Mouse (Mus musculus): ENCODE results near the gene Lman1l.
A peak's percentile ranks its signal among the peaks of the same experiment; 100 is the strongest.

Lman1l gene

DNA sequence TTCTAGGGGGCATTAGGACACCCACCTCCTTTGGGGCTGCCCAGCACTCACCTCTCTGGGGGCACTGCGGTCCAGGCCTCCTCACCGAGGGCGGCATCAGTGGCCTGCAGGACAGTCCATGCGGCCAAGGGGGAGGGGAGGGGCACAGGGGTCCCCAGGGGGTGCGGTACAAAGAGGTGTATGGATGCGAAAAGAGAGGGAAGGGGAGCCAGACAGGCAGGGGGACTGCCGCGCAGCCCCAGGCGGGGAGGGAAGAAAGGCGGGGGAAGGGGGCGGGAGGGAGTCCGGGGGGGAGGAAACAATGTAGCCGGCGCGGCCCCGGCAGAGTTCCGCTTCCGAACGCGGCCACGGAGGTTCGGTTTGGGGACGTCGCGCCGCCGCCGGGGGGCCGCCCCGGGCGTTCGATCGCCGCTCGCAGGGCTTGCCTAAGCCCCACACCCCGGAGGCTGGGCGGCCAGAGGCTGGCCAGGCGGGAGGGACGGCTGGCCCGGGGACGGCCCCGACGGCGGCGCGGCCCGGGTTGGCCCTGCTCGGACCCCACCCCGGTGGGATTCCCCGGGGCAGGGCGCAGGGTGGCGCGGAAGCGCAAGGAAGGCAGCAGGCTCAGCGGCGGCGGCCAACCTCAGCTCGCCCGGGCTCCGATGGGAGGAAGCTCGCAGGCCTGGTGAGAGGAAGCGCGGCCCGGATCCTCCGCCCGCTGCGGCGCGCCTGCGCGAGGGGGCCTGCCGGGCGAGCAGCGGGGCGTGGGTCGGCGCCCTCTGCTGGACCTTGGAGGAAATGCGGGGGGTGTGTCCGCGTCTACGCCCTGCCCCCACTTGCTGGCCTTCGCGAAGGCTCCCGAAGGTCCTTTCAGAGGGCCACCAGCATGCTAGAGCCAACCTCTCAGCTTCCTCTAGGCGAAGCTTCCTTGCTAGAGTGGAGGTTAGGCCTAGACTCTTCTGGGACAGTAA, 24.6 kb upstream of the Lman1l start:
- DNase-seq (ENCODE audit: extremely low spot score): peak; percentile 94

GRCm38 (mm10) chr9:57644442-57644943, 23.9 kb upstream of the Lman1l start:
- peak; percentile 46 for DNase-seq (ENCODE audit: extremely low spot score)

DNA sequence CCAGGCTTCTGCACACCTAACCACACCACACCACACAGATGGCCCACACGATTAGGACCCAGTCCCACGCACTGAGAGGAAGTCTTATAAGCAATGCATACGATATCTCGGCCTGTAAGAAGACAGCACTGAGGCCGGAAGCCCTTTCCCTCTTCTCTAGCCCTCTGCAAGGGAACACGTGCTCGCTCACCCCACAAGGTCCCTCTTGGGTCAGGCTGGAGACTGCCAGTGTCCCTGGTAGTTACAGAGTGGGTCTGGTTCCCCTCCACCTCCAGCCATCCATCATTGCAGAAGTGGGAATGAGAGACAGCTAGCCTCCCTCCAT, 23.2 kb upstream of the Lman1l start:
- DNase-seq (ENCODE audit: extremely low spot score): no peak

GRCm38 (mm10) chr9:57643169-57643855, 22.7 kb upstream of the Lman1l start:
- no peak for DNase-seq (ENCODE audit: extremely low spot score)

- no peak for DNase-seq (ENCODE audit: extremely low spot score)
Measured at GRCm38 (mm10) chr9:57641775-57642550, 21.4 kb upstream of the Lman1l start.

DNA sequence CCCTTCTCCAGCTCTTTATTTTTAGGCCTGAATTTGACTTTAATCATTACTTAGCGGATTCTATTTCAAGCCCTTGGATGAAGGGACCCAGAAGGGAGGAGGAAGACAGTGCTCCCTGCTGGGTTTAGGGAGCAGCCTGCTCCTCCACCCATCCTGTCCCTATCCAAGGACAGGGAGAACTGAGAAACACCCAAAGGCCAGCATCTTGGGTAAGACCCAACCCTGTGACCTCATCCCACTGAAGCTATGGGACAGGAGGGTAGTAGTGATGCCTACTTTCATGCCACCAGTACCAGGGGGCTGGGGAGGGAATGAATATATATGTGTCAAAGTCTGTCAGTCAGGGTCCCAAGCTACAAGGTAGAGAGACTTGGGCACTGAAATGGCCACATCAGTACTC, 20.4 kb upstream of the Lman1l start:
- no peak for DNase-seq (ENCODE audit: extremely low spot score)

GRCm38 (mm10) chr9:57640384-57640783, 19.8 kb upstream of the Lman1l start:
- no peak for DNase-seq (ENCODE audit: extremely low spot score)

DNA sequence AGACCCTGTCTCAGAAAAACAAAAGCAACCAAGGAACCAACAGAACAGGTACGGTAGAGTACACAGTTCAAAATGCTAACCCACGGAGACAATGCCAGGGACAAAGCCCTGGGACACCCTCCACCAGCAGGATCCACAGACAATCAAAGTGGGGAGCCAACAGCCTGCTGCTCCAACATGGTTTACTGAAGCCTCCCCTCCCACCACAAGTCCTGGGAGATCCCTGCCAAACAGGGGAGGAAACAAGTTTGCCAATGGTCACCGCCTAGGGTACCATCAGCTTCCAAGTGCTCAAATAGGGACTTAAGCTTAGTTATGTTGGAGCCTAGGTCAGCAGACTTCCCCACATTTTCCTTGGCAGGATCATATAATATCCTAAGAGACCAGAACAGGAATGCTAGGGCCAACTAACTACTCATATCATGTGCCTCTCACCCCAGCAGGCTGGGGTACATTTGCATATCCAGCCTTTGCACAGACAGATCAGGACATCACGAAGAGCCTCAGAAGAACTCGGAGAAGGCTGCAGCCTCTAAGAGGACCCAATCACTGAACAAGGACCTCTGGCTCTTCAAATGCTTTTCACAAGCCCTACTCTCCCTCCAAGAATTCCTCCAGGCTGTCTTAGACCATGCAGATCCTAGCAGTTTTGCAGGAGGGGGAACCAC, 19.2 kb upstream of the Lman1l start:
- no peak for DNase-seq (ENCODE audit: extremely low spot score)

DNA sequence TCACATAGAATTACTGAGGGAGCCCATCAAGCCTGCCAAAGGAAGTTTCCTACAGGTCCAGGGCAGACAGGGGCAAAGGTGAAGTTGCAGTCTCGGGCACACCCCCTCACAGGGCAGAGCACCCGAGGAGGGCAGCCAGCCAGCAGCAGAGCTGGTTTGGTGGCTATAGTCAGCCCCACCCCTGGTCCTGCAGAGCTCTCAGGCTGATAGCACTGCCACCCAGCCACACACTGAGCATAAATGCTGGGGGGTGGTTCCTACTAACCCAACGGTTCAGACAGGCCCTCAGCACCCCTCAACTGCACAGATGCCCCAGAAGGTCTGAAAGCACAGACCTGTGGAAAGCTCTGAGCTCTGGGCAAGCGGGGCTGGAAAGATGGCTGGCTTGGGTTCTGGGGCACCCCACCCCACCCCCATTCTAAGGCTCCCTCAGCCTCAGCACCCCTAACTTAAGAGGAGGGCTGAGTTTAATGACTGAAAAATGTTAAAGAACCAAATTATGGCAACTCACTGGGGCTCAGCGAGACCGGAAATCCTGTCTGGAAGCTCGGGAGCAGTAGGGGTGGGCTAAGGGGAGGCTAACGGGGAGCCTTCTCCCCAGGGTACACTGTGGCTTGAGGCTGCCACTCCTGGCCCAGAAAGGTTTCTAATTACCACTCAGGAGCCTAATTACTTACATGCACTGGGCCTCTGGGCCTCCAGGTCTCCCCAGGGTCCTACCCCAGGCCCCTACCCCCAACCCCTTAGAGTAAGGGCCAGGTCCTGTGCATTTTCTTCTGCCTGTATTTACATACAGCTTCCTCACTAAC, 18.3 kb upstream of the Lman1l start:
- DNase-seq (ENCODE audit: extremely low spot score): no peak

DNA sequence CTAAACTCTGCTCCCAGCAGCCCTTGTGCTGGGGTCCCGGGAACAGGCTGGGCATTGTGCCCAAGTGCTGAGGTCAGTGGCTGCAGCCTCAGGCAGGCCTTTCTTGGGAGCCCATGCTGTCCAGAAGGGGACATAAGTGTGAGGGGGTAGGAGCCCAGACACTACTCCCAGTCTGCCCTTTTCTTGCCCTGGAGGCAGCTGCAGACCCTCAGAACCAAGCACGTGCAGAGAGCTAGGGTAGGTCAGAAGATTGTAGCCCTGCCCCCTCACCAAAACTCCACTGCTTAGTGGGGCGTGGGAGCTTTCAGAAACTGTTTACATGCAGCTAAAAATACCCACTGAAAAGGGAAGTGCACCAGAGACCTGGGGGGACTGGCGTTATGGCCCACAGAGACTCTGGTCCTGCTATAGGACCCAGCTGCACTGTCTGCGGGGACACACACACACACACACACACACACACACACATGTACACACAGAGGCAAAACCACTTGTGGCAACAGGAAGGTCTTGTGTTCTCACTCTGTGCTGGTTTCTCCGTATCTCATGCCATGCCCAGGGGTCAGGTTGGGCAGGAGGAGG, 17.3 kb upstream of the Lman1l start:
- DNase-seq (ENCODE audit: extremely low spot score): no peak

GRCm38 (mm10) chr9:57637272-57637671, 16.7 kb upstream of the Lman1l start:
- DNase-seq (ENCODE audit: extremely low spot score): no peak

- no peak for DNase-seq (ENCODE audit: extremely low spot score)
Measured at GRCm38 (mm10) chr9:57633481-57634024, 13.0 kb upstream of the Lman1l start.

- DNase-seq (ENCODE audit: extremely low spot score): peak; percentile 64
Measured at GRCm38 (mm10) chr9:57629118-57629874, 8.7 kb upstream of the Lman1l start.

GRCm38 (mm10) chr9:57628717-57629116, 8.1 kb upstream of the Lman1l start:
- no peak for DNase-seq (ENCODE audit: extremely low spot score)

DNA sequence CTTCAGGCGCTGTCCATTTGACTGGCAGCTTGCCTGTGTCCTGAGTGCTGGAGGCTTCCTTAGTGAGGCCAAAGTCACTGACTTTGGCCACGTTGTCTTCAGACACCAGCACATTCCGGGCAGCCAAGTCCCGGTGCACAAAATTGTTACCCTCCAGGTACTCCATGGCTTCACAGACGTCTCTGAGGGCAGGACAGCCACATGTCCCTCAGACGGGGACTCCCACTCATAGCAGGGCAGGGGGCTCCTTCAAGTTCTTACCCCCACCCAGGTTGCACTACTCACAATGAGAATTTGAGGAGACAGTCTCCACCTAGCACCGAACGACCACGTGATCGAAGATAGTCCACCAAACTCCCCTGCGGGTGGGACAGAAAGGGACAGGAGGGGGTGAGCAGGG, 7.3 kb upstream of the Lman1l start:
- DNase-seq (ENCODE audit: extremely low spot score): no peak

GRCm38 (mm10) chr9:57627191-57627590, 6.6 kb upstream of the Lman1l start:
- no peak for DNase-seq (ENCODE audit: extremely low spot score)

DNA sequence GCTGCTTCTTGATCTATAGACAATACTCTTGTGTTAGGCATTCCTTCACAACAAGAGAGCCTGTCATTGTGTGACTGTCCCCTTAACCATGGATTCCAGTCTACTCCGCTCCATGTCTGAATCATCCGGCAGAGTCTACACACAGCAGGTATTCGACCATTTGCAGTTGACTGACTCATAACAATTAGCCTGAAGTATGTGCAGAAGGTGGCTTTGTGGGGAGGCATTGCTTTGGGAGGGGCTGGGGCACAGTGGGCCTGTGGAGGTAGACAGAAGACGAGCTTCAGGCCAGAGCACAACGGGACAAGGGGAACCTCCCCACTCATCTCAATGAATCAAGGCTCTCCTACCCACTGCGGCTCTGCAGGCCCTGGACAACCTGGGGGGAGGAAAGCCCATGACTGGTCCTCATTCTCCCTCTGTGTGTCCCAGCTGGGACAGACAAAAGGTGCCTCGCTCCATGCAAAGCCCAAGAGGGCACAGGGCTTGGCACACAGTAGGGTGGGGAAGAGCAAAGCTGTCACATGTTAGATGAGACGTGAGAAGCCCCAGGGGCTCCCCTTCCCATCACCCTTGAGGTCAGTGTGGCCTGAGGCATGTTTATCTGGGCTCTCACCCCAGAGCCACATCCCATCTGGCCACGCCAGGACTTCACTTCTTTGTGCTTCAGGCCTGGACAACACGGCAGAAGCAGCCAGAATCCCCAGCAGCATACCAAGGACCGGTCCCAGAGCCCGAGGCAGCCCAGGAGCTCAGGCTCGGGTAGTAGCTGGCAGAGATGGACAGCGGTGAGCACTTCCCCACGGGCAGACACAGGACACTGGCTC, 5.3 kb upstream of the Lman1l start:
- no peak for DNase-seq (ENCODE audit: extremely low spot score)

DNA sequence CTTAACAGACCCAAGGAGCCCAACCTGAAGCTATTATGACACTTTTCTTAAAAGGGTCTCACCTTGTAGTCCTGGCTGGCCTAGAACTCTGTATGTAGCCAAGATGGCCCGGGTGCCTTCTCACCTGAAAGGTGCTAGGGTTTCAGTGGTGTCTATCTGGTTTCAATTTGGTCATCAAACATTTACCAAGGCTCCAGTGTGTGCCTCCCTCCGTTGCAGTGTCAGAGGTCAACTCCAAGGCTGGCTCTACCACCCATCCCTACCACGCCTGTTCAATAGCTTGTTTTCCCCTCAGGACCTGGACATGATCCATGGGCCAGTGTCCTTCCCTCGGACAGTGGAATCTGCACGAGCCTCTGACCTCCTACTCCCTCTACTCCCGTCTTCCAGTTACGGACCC, 3.7 kb upstream of the Lman1l start:
- no peak for DNase-seq (ENCODE audit: extremely low spot score)

DNA sequence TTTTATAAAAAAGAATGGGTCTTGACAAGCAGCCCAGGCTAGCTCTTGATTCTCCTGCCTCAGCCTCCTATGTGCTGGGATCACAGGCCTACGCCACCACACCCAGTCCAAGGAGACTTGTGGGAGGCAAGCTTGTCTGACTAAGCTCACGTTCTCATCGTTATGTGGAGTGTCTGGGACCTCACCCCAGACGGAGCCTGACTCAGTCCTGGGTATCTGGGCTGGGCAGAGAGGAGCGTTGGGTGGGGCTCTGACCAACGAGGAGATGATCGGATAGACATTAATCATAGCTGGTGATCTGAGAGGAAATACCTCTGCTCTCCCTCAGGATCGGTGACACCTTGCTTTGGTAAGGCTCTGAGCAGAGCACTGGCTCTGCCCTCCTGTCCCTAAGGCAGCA, 1.7 kb downstream of the Lman1l start:
- DNase-seq (ENCODE audit: extremely low spot score): no peak

Measured in embryo, embryonic 9.5 days (tissue).